Mouse (Mus musculus) heart, postnatal 25 days (tissue): ENCODE measurements around the gene Krt10. TPM values are rescaled to one million over a fixed set of nuclear protein-coding genes. Genes with fewer than 3 reads are reported as not detected.

Source experiments
- DNase-seq: peaks from one replicate; pipeline ENCODE4 v3.0.0; 2022; ENCODE audit warnings: low spot score
- intact Hi-C: fragments of 180-260 bp; cut with DNase I; formaldehyde crosslinking; loops from one replicate; pipeline ENCODE4 v1.15.1; 2025
- total RNA-seq, 2 experiments: library from RNA; stranded (reverse); gene quantifications; 2 replicates each; pipeline ENCODE4 v1.2.3; 2021

Gene Krt10
- total RNA-seq, 2 experiments from 2014 or later: 5.3 to 5.5 TPM

GRCm38 (mm10) chr11:99379568-99379967 is 9.6 kb downstream of the Krt10 start:
- intact Hi-C loops: loop anchor here (1.0 to 2.0 kb wide), 2 partner anchors 84 to 195 kb away; no protein-coding TSS in a partner anchor
- peak; percentile 14 for DNase-seq

DNA sequence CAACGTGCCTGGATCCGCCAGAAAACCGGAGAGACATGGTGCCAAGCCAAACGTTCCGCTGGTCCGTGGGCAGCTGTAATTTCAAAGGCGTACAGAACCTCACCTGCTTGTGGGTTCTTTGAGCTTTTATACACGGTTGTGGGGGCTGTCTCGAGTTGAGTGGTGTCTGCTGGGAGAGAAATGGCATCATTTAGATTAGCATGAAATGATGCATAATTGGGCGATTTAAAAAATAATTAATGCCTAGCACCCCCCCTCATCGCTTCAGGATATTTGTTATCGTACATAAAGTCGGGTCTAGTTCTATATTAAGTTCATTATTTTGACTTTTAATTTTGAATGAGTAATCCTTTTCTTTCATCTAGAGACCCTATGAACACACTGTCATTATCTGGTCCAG is 14.4 kb downstream of the Krt10 start, which contains the start of gene Krt28:
Krt28 (minus strand) TSS at position 101 of the 400 bp plus-strand sequence.
- intact Hi-C loops: no loop called here

DNA sequence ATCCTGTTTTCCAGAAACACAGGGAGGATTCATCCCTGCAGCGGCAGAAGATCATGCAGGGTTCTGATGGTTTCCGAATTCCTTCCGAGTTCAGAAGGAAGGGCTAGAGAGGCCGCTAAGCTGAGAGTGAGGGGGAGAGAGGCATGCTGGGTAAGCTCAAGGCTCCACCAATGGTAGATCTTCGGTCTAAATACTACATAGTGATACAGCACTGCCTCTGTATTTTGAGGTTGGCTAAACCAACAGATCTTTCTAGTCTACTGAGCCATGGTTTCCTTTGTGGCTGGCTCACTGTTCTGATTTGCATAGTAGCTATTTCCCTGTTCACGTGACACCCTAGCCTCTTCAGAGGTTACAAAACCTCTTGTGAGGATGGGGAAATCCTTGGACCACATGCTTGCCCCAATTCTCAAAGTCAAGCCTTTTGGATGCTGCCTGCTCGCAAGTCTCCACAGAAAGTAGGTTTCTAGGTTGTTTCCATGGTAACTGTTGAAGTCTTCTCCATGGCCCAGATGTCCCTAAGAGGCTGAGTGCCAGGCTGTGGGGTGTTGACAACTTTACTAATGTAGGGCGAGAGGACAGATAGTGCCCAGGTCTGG is 19.2 kb downstream of the Krt10 start:
- DNase-seq: no peak
- intact Hi-C loops: no loop called here

More for the DNA sequence above, 14.4 kb downstream of the Krt10 start, which contains the start of gene Krt28:
- DNase-seq: no peak

DNA sequence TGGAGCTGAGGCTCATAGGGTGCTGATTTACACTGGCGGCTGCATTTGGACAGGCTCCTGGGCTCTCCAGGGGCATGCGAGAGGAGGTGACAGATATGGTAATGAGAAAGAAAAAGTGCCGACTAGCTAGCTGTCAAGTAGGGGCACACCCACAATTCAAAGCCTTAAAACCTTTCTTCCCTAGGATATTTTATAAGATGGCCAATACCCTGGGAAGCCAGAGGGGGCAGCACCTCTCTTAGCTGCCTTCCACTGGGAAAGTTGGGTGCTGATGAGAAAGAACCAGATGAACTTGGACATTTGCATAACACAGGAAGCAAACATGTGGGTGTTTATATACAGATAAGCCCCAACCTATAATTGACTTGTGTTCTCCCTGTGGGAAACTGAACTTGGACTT is 19.9 kb downstream of the Krt10 start:
- intact Hi-C loops: no loop called here
- DNase-seq: no peak

- no peak for DNase-seq
- intact Hi-C loops: no loop called here
Observed at GRCm38 (mm10) chr11:99366791-99367190, 22.4 kb downstream of the Krt10 start.

DNA sequence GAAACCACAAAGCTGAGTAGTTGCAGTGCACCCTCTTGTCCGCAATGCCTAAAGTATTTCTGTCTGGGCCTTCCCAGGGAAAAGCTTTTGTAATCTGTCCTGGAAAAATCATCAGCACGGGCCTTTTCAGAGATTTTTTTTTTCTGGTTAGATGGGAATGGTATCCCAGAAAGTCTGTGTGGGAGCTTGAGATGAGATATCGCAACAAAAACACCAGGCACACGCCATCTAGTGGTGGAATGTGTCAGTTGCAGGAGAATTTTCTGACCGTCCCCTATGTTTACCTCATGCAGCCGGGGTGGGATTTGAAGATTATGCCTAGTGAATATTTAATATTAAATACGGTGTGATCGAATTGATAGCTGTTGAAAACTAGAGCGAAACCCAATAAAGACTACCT is 24.8 kb downstream of the Krt10 start:
- no peak for DNase-seq
- intact Hi-C loops: loop anchor here (2.0 kb wide), 1 partner anchor 54 kb away; no protein-coding TSS in a partner anchor

DNA sequence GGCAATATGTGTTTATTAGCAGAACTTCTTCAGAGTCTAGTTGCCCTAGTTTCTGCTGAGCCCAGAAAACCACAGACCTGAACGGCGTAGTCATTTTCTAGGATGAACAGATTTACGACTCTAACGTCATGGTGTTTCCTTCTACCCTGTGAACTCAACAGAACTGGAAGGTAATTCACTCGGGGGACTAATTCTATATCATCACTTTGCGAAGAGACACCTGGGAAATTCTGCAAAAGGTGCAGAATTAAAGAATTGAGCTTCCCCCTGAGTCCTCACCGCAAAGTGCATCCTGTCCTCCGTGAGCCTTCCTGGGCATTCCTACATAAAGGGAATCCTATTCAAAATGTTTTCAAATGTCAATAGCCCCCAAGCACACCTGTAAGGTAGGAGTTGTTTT is 27.7 kb downstream of the Krt10 start:
- intact Hi-C loops: no loop called here
- DNase-seq: no peak

- no peak for DNase-seq
- intact Hi-C loops: no loop called here
Observed at GRCm38 (mm10) chr11:99351004-99351403, 38.2 kb downstream of the Krt10 start, which contains the start of gene Krt27. Krt27 (minus strand) TSS chr11:99351104.

DNA sequence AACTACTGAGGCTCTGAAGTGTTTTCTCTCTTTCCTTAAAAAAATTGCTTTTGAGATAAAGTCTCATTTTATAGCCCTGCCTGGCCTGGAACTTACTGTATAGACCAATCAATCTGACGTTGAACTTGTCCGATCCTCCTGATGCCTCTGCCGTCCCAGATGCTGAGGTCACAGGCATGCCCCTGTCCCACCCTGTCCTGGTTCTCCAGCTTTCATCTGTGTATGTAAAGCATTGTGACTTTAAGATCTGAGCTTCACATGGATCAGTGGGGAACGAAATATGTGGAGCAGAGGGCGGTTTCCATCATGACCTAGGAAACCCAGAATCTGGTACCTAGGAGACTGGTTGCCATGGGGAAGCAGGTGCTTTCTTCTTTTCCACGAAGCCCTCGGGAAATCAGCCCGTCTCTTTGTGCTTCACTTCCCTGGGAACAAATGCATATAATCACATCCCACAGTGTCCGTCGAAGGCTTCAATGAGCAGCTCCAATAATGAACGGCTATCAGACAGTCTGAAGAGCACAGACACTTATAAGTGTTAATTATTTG is 49.8 kb downstream of the Krt10 start:
- no peak for DNase-seq
- intact Hi-C loops: no loop called here

DNA sequence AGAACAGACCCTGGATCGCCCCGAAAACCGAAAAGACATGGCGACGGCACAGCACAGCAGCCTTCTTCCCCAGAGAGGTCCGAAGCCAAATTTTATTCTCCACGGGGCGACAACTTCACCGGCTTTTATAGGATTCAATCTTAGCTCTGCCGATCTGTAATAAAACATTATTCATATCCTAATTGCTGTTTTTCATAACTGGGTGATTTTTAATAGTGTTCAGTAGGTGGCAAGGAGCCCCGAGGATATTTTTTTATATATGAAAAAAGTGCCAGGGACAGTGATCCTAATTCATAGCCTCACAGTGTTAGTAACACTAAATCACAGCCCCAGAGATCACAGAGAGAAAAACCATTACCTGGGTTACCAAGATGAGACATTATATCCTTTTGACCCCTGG is 51.3 kb downstream of the Krt10 start, which contains the start of gene Krt26:
Krt26 (minus strand) TSS at position 101 of the 400 bp plus-strand sequence.
- DNase-seq: no peak
- intact Hi-C loops: no loop called here

Other genes with a start within 250 kb of the Krt10 start
- gene Ccr7, start 234.3 kb downstream of the Krt10 start, total RNA-seq: under 1 TPM; 0.29 to 0.64 TPM
- 10 to 100 TPM; 46.0 to 51.8 TPM for gene Smarce1, start 158.3 kb downstream of the Krt10 start, total RNA-seq
- gene Krt222, start 145.3 kb downstream of the Krt10 start, total RNA-seq: 10 to 100 TPM; 32.6 to 39.1 TPM
- gene Krt24, start 104.1 kb downstream of the Krt10 start, total RNA-seq: not detected
- not detected for gene Krt25, start 66.4 kb downstream of the Krt10 start, total RNA-seq
- not detected for gene Krt26, start 51.4 kb downstream of the Krt10 start, total RNA-seq
- not detected for gene Krt27, start 38.3 kb downstream of the Krt10 start, total RNA-seq
- gene Krt28, start 14.5 kb downstream of the Krt10 start, total RNA-seq: not detected
- not detected for gene Krt12, start 32.9 kb upstream of the Krt10 start, total RNA-seq
- gene Krt20, start 48.8 kb upstream of the Krt10 start, total RNA-seq: not detected
- gene Krt23, start 103.8 kb upstream of the Krt10 start, total RNA-seq: not detected
- gene Krt39, start 132.0 kb upstream of the Krt10 start, total RNA-seq: not detected
- not detected for gene Krt40, start 153.8 kb upstream of the Krt10 start, total RNA-seq
- not detected for gene Krtap3-3, start 161.5 kb upstream of the Krt10 start, total RNA-seq
- gene Krtap3-2, start 167.5 kb upstream of the Krt10 start, total RNA-seq: not detected
- not detected for gene Gm11939, start 170.1 kb upstream of the Krt10 start, total RNA-seq
- gene Krtap3-1, start 177.3 kb upstream of the Krt10 start, total RNA-seq: not detected
- not detected for gene Krtap1-5, start 191.7 kb upstream of the Krt10 start, total RNA-seq
- gene Krtap1-4, start 194.3 kb upstream of the Krt10 start, total RNA-seq: not detected
- not detected for gene Krtap1-3, start 202.0 kb upstream of the Krt10 start, total RNA-seq
- gene Krtap9-3, start 208.7 kb upstream of the Krt10 start, total RNA-seq: not detected
- gene Gm11938, start 213.9 kb upstream of the Krt10 start, total RNA-seq: not detected
- gene Gm11937, start 220.8 kb upstream of the Krt10 start, total RNA-seq: not detected
- not detected for gene Krtap2-4, start 225.5 kb upstream of the Krt10 start, total RNA-seq
- gene Gm11562, start 231.1 kb upstream of the Krt10 start, total RNA-seq: not detected
- gene Krtap4-1, start 238.9 kb upstream of the Krt10 start, total RNA-seq: not detected
- not detected for gene Krtap4-2, start 245.7 kb upstream of the Krt10 start, total RNA-seq